Mouse (Mus musculus) ovary, postnatal 36 days (tissue): ENCODE measurements around the gene B230118H07Rik.
"Not testable (repeated sequence)": the region's sequence is repeated elsewhere in the genome, so short reads cannot be mapped to it uniquely, and the experiment has no call there.

ENCODE experiments used
- DNase-seq: peaks from one replicate; pipeline ENCODE4 v3.0.0; 2022; ENCODE audit warnings: low spot score, mixed read lengths

B230118H07Rik gene

DNA sequence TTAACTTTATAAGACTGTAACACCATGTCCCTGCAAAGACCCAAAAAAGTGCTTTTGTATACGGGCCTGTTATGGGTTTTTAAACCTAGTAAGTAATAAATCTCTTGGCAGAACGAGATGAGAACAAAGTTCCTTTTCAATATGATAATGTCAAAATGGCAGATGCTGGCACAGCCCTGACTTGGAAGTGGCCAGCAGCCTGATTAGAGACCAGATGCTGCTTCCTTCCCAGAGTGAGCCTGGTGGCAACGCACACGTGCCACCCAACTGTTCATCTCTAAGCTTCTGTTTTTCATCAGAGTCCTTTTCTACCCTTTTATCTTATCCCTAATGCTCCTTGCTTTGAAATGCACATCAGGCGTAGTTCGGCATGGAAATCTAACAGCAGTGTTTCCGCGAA is 58.0 kb downstream of the B230118H07Rik start:
- no peak for DNase-seq

DNA sequence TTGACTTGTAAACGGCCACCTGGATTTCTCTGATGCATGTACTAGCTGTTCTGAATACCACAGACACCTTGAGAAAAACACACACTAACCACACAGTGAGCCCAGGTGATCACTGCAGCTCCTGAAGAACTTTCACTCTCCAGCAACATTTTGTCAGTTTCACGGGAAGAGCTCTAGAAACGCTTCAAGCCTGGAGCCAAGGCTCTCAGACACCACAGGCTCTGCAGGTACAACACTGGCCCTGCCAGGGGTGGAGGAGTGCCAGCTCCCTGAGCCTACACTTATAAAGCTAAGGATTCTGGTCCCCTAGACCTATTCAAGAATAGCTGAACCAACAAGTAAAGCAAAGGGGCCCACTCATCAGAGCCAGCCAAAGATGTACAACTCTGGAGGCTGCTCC is 67.9 kb downstream of the B230118H07Rik start:
- DNase-seq: no peak

DNA sequence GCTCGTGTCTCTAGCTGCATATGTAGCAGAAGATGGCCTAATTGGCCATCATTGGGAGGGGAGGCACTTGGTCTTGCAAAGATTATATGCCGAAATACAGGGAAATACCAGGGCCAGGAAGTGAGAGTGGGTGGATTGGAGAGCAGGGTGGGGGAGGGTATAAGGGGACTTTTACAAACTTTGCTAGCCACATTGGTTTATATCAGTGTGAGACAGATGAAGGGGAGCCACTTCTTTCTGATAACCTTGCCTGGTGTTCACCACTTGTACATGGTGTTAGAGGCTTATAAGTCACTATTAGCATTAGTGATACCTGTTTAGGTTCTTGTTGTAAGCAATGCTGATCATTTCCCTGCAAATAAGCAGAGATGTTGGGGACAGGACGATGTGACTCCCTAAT is 68.4 kb downstream of the B230118H07Rik start:
- DNase-seq: no peak

DNA sequence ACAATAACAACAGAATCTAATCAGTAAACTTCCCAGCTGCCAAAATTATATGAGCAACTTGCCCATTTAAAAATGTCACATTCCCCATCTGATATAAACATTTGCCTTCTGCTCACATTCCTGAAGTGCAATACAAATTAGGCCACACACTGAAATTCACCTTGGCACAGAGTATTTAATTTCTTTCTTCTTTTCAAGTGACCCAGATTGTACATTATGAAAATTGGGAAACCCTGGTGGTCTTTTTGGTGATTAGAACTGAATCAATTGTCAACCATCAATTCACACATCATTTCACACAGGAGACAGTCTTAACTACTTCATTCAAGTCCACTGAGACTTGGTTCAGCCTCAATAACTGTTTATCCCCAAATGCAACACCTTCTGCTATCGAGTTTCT is 68.9 kb downstream of the B230118H07Rik start:
- DNase-seq: no peak

DNA sequence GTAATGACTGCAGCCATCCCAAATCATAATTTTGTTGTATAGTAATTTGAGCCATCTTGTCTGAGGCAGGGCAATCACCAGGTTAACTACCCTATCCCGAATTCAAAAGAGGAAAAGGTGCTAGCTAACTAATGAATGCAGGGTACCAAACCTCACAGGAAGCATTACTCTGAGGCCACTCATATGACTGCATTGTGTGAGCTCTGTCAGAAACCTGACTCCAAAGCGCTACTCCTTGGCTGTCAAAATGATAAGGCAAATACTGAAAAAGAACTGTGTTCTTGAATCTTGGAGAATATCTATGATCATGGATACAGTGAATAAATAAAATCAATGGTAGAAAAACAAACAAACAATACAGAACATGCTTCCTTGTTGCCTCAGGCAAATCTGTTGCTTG is 69.3 kb downstream of the B230118H07Rik start:
- no peak for DNase-seq

DNA sequence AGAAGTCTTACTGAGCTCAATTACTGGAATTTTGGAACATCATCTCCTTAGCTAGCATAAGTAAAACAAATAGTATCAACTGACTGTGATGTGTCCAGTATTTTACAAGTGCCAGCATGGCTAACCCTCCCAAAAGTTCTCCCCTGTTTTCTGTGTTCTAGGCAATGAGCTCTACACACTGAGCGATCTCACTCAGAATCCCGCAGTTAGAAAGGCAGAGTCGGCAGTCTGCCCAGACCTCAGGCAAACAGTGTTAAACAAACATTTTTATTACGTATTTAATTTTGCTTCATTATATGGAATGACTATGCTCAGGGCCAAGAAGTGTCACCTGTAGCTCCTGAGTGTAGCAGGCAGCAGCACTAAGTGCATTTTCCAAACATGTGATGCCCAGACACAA is 72.1 kb downstream of the B230118H07Rik start:
- no peak for DNase-seq

DNA sequence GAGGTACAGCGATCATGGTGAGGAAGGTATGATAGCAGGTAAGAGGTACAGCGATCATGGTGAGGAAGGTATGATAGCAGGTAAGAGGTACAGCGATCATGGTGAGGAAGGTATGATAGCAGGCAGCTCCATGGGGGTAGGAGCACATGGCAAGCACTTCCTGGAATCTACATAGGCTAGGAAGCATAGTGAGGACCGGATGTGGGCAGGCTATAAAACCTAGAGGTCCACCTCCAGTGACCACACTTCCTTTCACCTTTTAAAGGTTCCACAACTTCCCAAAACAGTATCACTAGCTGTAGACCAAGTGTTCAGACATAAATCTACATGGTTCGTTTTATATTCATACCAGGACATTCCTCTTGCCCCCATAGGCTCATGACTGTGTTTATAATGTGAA is 80.1 kb downstream of the B230118H07Rik start:
- DNase-seq: no peak

DNA sequence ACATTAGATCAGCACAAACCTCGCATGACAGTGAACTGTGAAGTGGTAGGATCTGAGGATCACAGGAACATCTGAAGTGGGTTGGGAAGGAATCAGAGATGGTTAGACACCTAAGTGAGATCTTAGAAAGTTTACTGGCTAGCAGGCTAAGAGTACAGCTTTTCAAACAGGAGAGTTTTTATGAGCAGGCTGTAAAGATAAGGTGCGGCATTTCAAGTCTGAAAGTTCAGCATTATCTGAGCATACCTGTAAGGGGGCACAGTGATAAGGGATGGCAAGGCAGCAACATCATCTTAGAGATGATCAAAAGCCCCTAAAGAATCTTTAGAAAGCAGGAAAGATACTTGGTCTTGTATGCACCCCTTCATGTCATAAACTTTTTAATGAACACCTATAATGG is 81.8 kb downstream of the B230118H07Rik start:
- DNase-seq: no peak

DNA sequence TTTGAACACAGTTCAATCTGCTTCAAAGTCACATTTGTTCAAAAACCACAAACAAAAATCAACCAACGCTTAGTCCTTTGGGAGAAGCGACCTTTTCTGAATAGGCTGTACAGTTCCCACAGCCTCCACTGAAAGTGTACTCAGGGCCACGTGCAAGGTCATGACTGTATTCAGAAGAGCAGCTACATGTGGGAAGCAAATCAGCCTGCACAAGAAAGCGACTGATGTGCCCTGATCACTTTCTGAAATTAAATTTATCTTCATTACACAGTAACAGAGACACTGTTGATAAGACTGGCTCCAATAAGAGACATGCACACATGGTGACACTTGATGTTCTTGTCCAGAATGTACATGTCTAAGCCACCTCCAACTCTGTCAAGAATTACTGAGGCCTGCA is 85.6 kb downstream of the B230118H07Rik start:
- DNase-seq: no peak

DNA sequence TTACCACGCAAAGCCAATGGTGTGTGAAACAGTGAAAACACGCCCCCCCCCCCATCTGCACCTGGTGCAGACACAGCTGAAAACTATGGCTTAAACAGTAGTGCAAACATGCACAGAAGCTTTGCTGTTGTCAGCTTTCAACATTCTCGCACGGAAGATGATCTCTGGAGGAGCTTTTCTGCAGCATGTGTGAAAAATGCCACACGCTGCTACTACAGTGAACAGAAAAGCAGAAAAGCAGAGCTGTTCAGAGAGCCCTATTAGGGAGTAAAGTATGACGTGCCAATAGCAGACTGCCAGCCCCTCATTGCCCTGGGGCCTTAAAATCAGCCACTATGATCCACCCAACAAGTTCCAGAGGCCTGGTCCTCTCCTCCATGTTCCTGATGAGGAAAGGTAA is 86.1 kb downstream of the B230118H07Rik start:
- no peak for DNase-seq

DNA sequence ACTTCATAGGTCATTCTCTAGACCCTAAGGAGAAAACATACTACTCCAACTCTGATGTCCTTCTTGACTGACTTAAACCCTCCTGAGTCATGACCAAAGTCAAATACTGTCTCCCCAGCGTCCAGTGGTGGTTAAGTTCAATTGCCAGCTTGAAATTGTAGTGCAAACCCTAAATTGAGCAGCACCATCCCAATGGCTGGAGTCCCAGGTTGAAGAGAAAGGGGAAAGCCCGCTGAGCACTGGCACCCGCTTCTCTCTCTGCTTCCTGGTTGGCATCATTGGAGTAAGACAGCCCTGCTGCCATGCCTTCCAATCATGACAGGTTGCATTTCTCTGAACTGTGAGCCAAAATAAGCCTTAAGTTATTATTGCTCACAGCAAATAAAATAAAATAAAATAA is 89.9 kb downstream of the B230118H07Rik start:
- DNase-seq: no peak

DNA sequence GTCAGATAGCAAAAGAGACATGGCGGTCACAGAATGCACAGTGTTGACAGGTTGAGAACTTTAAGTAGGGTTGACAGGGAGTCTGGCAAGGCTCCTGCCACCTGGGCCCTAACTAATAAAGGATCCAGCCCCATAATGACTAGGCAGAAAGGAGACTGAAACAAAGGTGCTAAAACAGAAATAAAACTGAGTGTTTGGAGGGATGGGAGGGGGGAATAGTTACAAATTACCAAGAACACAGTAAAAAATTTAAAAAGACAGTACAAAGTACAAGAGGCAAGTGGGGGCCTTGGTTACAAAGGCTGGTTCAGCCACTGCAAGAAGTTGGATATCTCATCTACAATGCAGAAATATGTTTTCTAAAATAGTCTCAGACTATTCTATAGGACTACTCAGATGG is 93.4 kb downstream of the B230118H07Rik start:
- DNase-seq: no peak

DNA sequence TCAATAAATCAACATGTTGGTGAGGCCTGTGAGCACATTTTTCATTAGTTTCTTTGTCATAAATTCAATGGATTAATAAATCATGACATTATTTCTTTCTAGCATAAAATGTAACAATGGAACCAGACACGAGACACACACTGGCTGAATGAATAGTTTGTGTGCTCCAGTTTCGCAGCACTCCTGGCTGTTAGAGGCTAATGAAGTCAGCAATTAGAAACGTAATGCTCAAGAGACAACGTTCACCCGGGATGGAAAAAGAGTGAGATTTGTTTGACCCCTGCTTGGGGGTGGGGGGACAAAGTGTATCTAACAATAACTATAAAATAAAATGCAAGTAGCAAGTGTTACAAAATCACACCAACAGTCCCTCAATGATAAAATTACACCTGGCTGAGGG is 95.5 kb downstream of the B230118H07Rik start:
- no peak for DNase-seq

DNA sequence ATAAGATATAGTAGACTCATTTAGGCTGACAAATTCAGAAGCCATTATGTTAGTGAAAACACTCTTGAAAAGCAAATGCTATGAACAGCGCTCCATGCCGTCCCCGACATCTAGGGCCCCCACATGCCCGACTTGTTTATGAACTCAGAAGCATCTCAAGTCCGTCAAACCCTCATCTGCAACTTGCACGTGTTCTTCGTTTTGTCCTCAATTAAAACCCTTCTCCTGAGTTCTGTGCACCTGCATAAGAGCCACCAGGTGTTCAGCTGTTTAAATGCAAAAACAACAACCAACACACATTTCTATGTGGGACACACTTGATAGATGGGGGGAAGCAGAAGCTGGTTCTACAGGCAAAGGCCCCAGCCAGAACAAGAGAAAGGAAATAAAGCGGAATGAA is 97.0 kb downstream of the B230118H07Rik start:
- DNase-seq: no peak

DNA sequence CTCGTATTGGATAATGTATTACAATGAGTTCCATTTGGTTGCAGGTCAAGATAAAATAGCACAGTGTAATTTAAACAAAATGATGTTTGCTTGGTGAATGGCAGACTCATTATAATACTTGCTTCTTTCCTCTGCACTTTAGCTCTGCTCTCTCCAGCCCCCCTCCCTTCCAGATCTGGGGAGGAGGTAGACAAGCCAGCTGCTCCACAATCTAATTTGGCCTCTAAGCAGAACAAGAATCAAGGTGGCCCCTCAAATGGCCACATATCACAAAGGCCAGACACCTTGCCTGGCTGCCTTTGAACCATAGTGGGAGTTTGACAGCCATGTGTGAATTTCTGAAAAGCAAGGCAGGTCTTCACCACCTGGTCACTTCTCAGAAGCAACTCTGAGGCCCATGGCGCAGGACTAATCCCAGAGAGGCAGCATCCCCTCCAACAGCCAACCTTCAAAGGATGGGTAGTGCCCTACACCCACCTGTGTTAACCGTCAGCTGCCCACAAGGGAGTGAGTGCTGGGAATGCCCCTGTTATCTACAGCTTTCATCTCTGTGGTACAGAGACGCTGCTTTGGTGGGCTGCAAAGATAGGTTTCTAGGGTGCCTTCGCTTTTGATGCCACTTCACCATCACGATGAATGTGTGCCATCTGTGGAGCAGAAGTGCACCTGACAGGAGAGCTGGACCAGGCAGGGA is 98.2 kb downstream of the B230118H07Rik start:
- no peak for DNase-seq

DNA sequence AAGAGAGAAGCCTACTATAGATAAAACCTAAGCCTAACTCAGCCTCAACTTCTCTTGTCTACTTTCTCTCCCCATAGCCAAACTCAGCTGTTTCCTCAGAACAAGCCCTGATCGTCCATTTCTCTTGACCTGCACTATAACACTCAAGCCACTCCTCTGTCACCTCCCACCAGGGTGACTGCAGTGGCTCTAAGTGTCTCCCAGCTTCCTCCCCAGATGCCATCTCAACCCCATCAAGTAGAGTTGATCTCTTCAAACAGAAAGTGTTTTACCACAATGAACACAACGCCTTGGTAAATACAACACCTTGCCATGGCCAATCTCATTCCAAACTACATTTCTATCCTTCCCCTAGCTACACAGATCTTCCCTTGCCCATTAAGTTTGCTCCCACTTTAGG is 99.2 kb downstream of the B230118H07Rik start:
- DNase-seq: no peak

DNA sequence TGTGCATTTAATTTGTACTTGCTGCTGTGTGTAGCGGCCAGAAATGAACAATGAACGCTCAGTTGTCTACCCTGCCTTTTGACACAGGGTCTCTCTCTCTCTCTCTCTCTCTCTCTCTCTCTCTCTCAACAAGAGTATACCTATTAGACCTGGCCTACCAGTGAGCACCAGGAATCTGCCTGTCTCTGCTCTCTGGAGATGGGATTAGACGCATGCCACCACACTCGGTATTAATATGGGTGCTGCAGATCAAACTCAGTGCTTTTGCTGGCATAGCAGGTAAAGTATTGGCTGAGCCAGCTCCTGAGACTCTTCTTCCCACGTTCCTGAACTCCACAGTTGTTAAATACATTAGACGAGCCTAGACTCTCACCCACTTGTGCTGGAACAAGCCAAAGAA is 100.5 kb downstream of the B230118H07Rik start:
- DNase-seq: no peak

DNA sequence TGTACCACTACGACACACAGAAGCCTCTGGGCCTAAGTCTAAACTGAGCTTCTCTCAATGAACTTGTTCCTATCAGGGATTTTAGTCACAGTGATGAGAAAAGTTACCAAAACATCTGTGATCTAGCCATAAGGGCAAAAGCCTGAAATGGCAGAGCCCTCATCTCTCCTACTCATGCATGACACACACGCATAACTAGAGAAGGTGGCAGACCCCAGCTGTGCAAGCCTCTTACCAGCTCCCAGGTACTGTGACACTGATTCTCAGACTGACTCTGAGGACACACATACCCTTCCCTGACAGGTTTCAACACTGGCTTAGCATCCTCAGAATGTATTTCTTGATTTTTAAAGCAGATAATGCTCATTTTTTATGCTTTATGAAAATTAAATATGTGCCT is 103.7 kb downstream of the B230118H07Rik start:
- DNase-seq: no peak

DNA sequence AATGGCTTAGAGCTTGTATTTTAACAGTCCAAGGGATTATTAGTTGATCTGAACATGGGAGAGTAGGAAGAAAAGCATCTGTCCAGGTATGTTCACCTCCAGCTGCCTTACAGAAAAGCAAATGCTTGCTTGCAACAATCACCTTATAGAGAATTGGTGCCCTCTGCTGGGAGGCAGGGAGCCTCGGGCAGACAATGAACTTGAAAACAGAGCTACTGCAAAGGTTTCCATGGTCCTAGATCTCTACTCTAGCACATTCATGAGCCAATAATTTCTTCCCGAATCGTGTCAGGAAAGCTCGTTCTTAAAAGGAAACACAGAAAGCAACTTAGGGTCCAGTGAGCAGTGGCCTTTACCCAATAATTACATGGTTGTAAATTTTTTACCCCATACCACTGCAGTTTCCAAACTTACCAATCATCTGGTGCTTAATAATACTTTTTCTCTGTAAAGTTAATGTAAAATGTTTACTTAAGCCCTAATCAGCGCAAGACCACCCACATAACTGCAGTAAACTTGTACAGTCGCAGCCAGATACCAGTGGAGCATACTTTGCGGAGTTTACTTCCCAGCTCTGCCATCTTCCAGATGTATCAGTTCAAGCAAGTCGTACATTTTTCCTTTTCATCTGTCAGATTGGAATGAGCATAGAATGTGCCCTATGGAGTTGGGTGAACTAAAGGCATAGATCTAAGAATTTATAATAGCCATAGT is 105.5 kb downstream of the B230118H07Rik start:
- DNase-seq: no peak

DNA sequence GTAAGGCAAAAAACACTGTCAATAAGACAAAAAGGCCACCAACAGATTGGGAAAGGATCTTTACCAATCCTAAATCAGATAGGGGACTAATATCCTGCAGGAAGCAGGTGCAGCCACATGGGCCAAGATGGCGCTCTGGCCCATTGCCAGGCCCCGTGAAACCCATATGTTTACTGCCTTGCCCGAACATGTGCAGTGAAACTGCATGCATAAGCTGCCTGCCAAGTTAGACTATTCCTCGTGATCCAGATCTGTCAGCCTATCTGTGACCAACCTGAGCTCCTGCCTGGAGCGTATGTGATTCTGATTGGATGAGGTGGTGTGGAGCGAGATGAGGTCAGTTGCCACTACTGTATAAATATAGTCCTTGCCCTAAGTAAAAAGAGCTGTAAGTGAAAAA is 112.4 kb downstream of the B230118H07Rik start:
- not testable (repeated sequence) for DNase-seq

DNA sequence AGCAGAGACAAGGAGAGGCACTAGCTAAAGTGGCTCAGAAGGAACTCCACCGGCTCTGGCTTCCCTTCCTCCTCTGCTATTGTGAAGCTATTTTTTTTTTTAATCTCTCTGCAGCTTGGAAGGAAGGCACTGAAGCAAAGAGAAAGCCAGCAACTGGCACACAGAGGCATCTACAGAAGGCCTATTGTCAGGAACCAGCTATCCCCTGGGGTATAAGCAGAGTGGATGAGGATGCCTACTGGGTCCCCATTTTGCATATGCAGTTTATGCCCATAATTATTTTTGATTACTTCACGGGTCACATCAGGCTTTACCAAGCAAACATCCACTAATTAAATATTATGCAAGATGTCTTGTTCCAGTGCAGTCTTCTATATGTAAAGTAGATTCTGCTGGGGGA is 115.6 kb downstream of the B230118H07Rik start:
- DNase-seq: no peak

DNA sequence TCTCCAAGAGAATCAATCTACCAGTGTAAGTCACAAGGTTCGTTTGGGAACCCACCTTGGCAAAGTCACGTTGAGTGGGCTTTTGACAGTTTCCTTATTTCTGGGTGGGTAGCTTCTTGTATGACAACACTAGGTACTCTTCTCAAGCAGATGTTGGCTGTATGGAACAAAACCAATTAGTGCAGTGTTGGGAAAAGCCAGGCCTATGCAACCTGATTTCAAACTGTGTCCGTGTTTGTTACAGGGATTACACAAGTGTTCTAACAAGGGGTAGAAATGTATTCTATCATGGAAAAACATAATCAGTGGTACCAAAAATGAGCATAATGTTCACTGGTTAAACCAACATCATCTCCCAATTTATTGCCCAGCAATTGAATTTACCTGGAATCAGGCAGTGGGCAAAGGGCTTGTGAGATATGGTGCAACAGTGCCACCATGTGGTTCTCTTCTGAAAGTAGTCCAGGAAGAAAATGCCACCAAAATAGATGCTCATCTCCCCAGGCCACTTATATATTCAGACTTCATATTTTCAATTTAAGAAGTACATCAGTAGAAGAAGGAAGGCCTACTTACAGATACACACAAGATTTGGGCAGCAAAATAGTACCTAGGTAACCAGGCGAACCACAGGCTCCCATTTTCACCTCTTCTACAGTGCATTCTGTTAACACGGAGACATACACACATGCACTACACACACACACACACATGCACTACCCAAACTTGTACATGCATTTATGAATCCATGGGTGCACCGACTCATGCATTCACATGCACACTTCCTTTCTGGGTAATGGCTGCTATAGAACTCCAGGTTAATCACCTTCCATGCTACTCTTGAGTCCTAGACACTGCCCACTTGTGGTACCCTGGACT is 123.6 kb downstream of the B230118H07Rik start:
- peak; percentile 5 for DNase-seq

DNA sequence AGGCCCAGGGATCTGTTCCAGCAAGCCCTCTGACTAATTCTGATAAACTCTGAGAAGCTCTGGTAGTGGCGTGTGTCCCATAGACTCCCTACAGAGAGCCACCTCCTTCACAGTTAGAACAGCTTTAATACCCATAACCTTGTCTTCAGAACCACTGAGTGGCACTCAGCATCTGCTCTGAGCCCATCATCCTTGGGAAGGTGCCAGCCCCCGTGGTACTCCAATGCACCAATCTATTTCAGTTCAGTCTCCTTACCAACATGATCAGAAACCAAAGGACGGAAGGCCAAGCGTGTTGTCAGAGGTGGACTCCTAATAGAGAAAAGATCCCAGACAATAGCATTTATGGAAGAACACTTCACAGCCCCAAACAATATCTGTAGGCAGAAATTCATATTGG is 124.2 kb downstream of the B230118H07Rik start:
- DNase-seq: no peak
